Mouse (Mus musculus): ENCODE data around the gene Clip4. TPM values are rescaled to one million over a fixed set of nuclear protein-coding genes. Genes with fewer than 3 reads are reported as not detected.

The Clip4 gene
- polyA plus RNA-seq, 1 experiment = 8.0 TPM

DNA sequence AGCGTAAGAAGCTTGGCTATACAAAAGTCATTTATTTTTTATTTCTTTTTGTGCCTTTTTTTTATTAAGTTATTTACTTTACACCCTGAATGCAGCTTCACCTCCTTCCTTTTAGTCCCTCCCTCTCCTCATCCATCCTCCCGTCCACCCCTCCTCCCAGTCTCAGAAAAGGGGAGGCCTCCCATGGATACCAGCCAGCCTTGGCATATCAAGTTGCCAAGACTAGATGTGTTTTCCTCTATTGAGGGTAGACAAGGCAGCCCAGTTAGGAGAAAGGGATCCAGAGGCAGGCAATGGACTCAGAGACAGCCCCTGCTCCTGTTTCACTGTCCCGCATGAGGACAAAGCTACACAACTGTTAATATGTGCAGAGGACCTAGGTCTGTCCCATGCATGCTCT, 93.9 kb downstream of the Clip4 start:
- Histone ChIP-seq H3K36me3 (ENCODE audit: control insufficient read depth, insufficient read depth, low read length) (no peaks in the 10 kb centered on the region), H3K27ac (ENCODE audit: insufficient read depth, low read depth, low read length) (no peak overlapping the region), H3K4me1 (ENCODE audit: control insufficient read depth, insufficient read depth, low read length) (no peaks in the 10 kb centered on the region), H3K27me3 (replicated peaks; ENCODE audit: control insufficient read depth, insufficient read depth, low read length) (no peaks in the 10 kb centered on the region), H3K4me3 (ENCODE audit: insufficient read depth, low read depth, low read length) (no peak overlapping the region)
- no peak for DNase-seq
- 82% methylated on average over 3 of the region's 3 CpGs for WGBS
- TF ChIP-seq POLR2A (IDR thresholded peaks at IDR 0.05; ENCODE audit: low read depth, low read length) (no peak), CTCF (conservative IDR thresholded peaks at IDR 0.05; ENCODE audit: insufficient read depth, insufficient read length, low read depth, low read length) (no peak)

DNA sequence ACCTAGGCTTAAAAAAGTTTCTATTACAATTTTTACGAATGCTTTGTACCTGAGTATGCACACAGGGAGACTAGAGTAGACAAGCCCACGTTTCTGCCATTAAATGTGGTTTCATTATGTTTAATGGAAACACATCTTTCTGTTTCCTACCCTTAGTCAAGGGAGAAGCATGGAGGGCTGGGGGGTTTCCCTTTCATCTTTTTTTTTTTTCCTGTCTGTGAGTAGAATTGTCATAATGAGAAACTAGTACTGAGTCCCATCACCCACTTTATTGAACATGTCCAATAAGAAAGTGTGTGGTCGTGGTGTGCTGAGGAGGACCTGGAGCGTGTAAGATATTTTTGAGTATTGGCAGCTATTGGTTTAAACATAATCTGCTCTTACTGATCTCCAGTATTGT, 94.6 kb downstream of the Clip4 start:
- H3K36me3 ChIP-seq (ENCODE audit: control insufficient read depth, insufficient read depth, low read length) = no peaks in the 10 kb centered on the region
- WGBS = 82% methylated on average over 4 of the region's 4 CpGs
- TF ChIP-seq CTCF (conservative IDR thresholded peaks at IDR 0.05; ENCODE audit: insufficient read depth, insufficient read length, low read depth, low read length) (no peak), POLR2A (IDR thresholded peaks at IDR 0.05; ENCODE audit: low read depth, low read length) (no peak)

DNA sequence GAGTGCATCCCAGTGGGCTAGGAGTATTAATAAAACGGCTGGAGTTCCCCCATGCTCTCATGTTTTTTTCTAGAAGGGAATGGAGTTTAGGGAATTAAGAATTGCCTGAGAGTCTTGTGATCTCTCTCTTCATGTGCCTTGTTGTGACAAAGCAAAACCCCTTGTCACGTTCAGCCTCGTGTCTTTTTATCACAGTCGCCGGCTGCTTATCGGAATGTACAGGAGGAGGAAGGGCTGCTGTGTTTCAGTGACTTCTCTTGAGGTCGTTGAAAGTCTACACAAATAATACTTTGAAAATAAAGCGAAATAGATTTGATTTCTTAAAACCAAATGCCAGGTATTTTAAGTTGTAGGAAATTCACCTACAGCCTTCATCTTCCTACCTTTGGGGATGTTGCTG, 95.8 kb downstream of the Clip4 start:
- no peak overlapping the region for H3K4me3 ChIP-seq (ENCODE audit: insufficient read depth, low read depth, low read length)
- DNase-seq = no peak
- H3K36me3 ChIP-seq (ENCODE audit: control insufficient read depth, insufficient read depth, low read length) = no peaks in the 10 kb centered on the region
- 85% methylated on average over 8 of the region's 8 CpGs for WGBS
- TF ChIP-seq POLR2A (IDR thresholded peaks at IDR 0.05; ENCODE audit: low read depth, low read length) (no peak), CTCF (conservative IDR thresholded peaks at IDR 0.05; ENCODE audit: insufficient read depth, insufficient read length, low read depth, low read length) (no peak)
- no peaks in the 10 kb centered on the region for H3K27me3 ChIP-seq (replicated peaks; ENCODE audit: control insufficient read depth, insufficient read depth, low read length)
- no peak overlapping the region for H3K27ac ChIP-seq (ENCODE audit: insufficient read depth, low read depth, low read length)
- no peaks in the 10 kb centered on the region for H3K4me1 ChIP-seq (ENCODE audit: control insufficient read depth, insufficient read depth, low read length)

More for the DNA sequence above, 94.6 kb downstream of the Clip4 start:
- no peak for DNase-seq
- Histone ChIP-seq H3K4me1 (ENCODE audit: control insufficient read depth, insufficient read depth, low read length) (no peaks in the 10 kb centered on the region), H3K27me3 (replicated peaks; ENCODE audit: control insufficient read depth, insufficient read depth, low read length) (no peaks in the 10 kb centered on the region), H3K27ac (ENCODE audit: insufficient read depth, low read depth, low read length) (no peak overlapping the region), H3K4me3 (ENCODE audit: insufficient read depth, low read depth, low read length) (no peak overlapping the region)

DNA sequence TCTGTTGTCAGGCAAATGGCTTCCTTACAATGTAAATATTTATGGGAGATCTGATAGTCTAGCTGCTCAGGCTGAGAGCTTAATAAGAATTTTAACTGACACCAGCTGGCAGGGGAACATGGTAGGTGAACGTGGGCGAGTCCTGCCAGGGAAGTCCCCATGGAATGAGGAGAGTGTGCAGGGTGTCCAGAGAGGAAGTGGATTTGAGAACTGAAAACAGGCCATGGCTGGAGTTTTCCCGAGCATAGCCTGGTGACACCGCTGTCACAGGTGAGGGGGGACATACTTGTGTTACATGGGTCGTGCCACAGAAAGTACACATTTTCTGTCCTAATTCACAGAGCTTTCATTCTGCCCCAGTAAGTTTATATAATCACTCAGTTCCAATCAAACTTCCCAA, 97.2 kb downstream of the Clip4 start:
- no peak for TF ChIP-seq CTCF (conservative IDR thresholded peaks at IDR 0.05; ENCODE audit: insufficient read depth, insufficient read length, low read depth, low read length)
- no peak for TF ChIP-seq POLR2A (IDR thresholded peaks at IDR 0.05; ENCODE audit: low read depth, low read length)
- 65% methylated on average over 5 of the region's 5 CpGs for WGBS
- Histone ChIP-seq H3K4me1 (ENCODE audit: control insufficient read depth, insufficient read depth, low read length) (no peaks in the 10 kb centered on the region), H3K4me3 (ENCODE audit: insufficient read depth, low read depth, low read length) (no peak overlapping the region), H3K27ac (ENCODE audit: insufficient read depth, low read depth, low read length) (no peak overlapping the region), H3K27me3 (replicated peaks; ENCODE audit: control insufficient read depth, insufficient read depth, low read length) (no peaks in the 10 kb centered on the region), H3K36me3 (ENCODE audit: control insufficient read depth, insufficient read depth, low read length) (no peaks in the 10 kb centered on the region)
- no peak for DNase-seq

DNA sequence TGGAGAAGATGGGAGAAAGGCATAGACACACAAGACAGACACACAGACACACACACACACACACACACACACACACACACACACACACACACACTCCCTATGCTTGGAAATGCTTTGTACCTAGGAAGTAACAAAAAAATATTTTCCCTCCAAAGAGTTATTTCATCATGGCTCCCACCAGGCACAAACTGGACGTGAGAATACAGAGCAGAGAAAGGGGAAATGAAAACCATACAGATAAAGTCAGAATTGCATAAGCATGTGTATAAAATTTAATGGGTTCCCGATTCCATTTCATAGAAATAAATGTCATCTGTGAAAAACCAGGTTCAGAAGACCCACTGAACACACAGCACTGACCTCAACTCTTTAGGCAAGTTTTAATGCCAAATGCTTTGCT, 99.6 kb downstream of the Clip4 start:
- DNase-seq = no peak
- no peak overlapping the region for H3K4me3 ChIP-seq (ENCODE audit: insufficient read depth, low read depth, low read length)
- TF ChIP-seq CTCF (conservative IDR thresholded peaks at IDR 0.05; ENCODE audit: insufficient read depth, insufficient read length, low read depth, low read length) (no peak), POLR2A (IDR thresholded peaks at IDR 0.05; ENCODE audit: low read depth, low read length) (no peak)
- H3K4me1 ChIP-seq (ENCODE audit: control insufficient read depth, insufficient read depth, low read length) = no peaks in the 10 kb centered on the region
- no peaks in the 10 kb centered on the region for H3K36me3 ChIP-seq (ENCODE audit: control insufficient read depth, insufficient read depth, low read length)
- 78% methylated on average over 2 of the region's 2 CpGs for WGBS
- no peaks in the 10 kb centered on the region for H3K27me3 ChIP-seq (replicated peaks; ENCODE audit: control insufficient read depth, insufficient read depth, low read length)
- no peak overlapping the region for H3K27ac ChIP-seq (ENCODE audit: insufficient read depth, low read depth, low read length)

DNA sequence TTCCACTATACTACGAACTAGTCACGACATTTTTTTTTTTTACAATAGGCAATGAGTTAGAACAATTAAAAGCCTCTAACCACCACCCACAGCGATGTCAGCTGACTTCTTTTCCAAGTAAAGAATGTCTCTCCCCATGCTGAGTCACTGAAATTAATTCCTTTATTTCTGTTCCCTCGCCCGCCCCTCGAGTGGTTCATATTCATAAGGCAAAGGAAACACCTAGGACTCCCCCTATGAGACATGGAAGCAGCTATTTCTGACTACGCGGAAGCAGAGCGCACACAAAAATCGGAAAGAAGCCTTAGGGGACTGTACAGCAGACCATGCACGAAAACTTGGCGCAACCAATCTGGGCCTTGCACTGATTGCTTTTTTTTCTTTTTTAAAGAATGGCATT, 100.6 kb downstream of the Clip4 start:
- no peak for DNase-seq
- Histone ChIP-seq H3K36me3 (ENCODE audit: control insufficient read depth, insufficient read depth, low read length) (no peaks in the 10 kb centered on the region), H3K27me3 (replicated peaks; ENCODE audit: control insufficient read depth, insufficient read depth, low read length) (no peaks in the 10 kb centered on the region), H3K4me1 (ENCODE audit: control insufficient read depth, insufficient read depth, low read length) (no peaks in the 10 kb centered on the region), H3K27ac (ENCODE audit: insufficient read depth, low read depth, low read length) (no peak overlapping the region), H3K4me3 (ENCODE audit: insufficient read depth, low read depth, low read length) (no peak overlapping the region)
- TF ChIP-seq POLR2A (IDR thresholded peaks at IDR 0.05; ENCODE audit: low read depth, low read length) (no peak), CTCF (conservative IDR thresholded peaks at IDR 0.05; ENCODE audit: insufficient read depth, insufficient read length, low read depth, low read length) (no peak)
- 85% methylated on average over 12 of the region's 12 CpGs for WGBS

DNA sequence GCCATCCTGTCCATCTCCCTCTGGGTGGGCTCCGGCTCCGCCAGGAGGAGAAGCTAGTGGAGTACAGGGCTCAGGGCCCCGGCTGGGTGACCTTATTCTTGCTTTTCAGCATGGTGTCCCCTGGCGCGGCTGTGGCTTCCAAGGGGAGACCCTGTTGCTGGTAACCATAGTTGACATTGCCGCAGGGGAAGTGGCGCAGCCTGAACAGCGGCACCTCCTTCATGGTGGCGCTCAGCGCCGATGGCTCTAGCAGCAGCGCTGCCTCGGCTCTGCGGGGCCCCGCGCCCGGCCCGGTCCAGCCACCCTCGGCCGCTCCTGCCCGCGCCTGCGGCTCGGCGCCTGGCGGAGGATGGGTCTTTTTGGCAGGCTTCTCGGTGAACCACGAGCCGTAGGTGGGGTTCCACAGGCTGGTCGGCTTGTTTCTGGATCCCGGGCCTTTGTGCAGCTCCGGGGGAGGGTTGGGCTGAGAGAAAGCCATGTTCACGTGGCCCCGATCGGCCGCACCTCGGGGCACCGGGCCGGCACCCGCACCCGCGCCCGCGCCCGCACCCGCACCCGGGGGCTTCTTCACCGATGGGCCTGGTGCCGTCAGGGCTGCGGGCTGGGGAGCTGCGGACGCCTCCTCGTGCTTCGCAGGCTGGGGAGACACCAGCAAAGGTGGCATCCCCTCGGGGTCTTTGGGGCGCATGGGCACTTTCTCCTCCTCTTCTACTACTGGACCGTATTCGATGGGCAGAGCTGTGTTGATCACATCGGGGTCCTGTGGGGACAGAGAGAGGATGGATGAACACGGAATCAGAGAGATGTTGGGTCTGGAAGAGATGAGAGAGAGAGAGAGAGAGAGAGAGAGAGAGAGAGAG, 101.3 kb downstream of the Clip4 start:
- DNase-seq = peak; percentile 1
- Histone ChIP-seq H3K27ac (ENCODE audit: insufficient read depth, low read depth, low read length) (no peak overlapping the region), H3K27me3 (replicated peaks; ENCODE audit: control insufficient read depth, insufficient read depth, low read length) (no peaks in the 10 kb centered on the region), H3K36me3 (ENCODE audit: control insufficient read depth, insufficient read depth, low read length) (no peaks in the 10 kb centered on the region), H3K4me3 (ENCODE audit: insufficient read depth, low read depth, low read length) (no peak overlapping the region; the same call in 1 of the 2 replicates), H3K4me1 (ENCODE audit: control insufficient read depth, insufficient read depth, low read length) (no peaks in the 10 kb centered on the region)
- 8% methylated on average over 60 of the region's 60 CpGs for WGBS
- TF ChIP-seq CTCF (conservative IDR thresholded peaks at IDR 0.05; ENCODE audit: insufficient read depth, insufficient read length, low read depth, low read length) = no peak
- no peak for TF ChIP-seq POLR2A (IDR thresholded peaks at IDR 0.05; ENCODE audit: low read depth, low read length)
